Mouse (Mus musculus) urinary bladder, postnatal 14 days (tissue): ENCODE measurements around the gene Npy1r.

ENCODE experiments used
- DNase-seq: peaks from one replicate; pipeline ENCODE4 v3.0.0; 2021; ENCODE audit warnings: low spot score

The Npy1r gene

DNA sequence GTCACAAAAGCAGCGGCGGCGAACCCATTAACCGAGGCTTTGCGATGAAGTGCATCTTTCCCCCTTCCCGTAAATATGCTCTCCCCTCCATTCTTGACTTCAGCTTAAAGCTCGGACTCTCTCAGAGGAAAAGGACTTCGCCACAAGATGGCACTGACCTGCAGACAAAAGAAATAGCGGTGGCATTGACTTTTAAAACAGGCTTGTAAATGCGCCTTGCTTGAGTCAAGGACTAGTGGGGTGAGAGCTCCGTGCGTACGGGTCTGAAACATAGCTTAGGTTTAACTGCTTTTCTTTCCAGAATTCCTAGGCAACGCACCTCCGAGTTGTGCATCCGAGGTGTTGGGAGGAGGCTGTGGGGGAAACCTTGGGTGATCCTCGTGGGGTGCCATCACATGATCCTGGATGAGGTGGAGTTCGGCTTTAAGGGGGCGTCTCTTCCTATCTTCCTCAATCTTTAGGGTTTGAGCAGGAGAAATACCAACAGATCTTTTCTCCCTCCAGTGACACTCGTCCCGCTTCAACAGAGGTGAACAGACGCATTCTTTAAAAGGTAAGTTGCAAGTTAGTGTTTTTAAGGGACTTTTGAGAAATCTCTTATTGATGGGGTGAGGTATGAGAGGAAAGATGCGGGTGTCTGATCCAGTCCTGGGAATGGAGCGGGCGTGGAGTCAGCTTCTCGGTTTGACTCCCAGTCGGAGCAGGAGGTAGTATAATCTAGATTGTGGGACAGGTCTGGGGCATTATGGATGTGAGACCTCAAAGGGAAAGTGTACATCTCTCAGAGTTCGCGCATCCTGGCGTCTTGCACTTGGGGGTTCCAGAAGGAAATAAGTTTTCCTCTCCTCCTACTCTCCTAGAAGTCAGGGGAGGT is at the start of gene Npy1r:
Gene Npy1r, plus strand, starts transcription at position 223 of the 874 bp plus-strand sequence.
- peak; percentile 49 for DNase-seq

DNA sequence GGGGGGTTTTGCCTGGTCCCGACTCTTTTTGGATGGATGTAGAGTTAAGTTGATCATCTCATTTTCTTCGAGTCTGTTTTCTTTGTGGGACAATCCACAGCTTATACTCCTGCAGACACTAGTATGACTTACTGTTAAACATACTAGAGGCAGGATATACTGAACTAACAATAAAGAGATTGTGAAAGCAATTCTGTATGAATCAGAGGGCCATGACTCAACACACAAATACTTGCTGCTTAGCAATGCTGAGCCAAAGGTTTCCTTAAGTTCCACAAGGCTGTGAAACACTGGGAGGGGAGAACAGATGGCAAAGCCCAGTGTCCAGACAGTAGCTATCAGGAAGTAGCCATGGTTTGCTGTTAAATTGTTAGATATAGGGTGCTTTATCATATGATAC is 15.7 kb upstream of the Npy1r start:
- DNase-seq, result no peak

DNA sequence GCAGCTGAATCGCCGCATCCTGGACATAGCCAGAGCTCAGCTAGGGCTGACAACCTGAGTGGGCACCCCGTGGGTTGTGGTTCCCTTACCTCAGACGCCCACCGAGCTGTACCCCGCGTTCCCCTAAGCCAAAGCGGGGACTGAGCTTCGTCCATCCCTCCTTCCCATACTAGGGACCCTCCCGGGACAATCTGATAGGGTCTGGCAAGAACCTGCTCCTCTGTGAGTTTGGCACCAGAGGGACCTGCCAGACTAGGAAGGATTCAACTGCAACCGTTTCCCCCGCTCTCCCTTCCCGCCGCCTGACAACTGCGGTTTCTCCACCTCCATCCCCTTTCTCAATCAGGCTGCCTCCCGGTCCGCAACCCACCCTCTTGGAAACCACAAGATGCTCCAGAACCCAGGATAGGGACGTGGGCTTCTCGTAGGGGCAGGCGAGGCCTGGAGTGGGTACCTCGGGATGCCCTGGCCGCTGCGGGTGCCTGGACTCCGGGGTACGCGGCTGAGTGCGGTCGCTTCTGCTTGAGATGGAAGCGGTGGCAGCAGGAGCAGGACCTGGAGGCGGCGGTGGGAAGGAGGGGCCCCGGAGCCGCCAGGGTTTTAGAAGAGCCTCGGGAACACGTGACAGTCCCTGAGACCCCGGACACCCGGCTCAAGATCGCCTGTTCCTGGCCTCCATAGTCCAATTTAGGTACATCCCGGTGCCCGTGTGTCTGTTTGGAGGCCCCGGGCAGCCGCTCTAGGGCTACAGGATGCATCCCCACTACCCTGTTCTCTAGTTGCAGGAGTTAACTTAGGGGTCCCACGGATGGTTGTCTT is 9.3 kb upstream of the Npy1r start, which contains the start of gene Npy5r:
Gene Npy5r, minus strand, starts transcription at position 618 of the 819 bp plus-strand sequence.
- DNase-seq, result no peak

GRCm38 (mm10) chr8:66688395-66688794 is 8.6 kb upstream of the Npy1r start:
- DNase-seq, result no peak

GRCm38 (mm10) chr8:66688799-66689198 is 8.2 kb upstream of the Npy1r start:
- DNase-seq, result no peak

DNA sequence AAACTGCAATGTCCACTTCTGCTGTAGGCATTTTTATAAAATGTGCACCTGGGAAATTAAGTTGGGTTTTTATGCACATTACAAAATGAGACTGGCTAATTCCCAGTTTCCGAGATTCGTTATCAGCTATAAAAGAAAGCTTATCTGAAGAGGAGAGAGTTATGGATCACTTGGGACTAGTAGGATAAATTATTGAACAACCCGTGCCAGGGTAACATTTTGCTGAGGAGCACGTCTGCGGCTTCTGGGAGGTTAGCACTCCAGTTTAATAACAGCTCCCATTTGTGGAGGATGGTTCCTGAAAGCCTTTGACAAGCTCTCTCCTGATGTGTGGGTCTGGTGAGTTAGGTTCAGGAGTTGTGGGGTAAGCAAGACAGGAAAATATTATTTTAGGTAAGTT is 6.6 kb upstream of the Npy1r start:
- no peak for DNase-seq

GRCm38 (mm10) chr8:66698011-66698410 is 1.0 kb downstream of the Npy1r start:
- no peak for DNase-seq

- DNase-seq, result no peak
These were observed 1.8 kb downstream of the Npy1r start for GRCm38 (mm10) chr8:66698782-66699181.

DNA sequence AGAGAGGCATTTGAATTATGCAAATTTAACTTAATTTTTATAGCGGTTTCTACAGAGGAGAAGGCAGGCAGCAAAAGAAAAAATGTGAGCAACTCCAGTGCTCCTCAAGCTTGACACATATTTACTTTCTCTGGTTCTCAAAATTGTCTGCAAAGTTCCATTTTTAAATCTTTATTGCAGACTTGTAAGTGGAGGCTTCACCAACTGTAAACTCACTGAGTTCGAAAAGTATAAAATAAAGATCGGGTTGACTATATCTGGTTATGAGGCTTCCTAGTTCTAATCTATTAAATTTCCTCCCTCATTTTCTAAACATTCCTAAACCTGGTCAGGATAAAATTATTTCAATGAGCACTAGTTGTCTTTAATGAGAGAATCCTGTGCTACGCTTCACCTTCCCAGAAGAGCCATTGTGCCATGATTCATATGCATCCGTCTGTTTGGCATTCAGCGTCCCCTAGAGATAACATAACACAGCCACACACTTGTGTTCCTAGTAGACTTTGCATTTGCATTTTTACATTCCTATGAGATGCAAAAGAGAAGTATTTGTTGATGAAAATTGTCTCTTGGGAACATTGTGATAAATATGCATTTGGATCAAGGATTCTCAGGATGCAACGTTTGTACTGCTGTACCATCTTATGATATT is 17.5 kb downstream of the Npy1r start:
- no peak for DNase-seq

DNA sequence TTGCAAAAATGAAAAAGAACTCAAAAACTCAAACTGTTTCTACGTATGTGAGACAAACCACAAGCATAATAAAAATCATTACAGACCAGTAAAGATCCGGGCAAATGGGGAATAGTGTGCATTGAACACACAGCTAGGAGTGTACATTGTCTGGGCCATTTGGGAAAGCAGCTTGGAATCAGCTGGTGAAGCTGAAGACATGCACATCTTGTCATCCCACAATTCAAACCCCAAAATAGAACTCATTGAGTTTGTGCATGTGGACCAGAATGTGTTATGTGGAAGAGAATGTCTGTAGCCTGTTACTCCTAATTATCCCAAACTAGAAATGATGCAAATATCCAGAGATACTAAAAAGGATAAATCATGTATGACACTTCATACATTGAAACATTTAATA is 25.8 kb downstream of the Npy1r start:
- no peak for DNase-seq

DNA sequence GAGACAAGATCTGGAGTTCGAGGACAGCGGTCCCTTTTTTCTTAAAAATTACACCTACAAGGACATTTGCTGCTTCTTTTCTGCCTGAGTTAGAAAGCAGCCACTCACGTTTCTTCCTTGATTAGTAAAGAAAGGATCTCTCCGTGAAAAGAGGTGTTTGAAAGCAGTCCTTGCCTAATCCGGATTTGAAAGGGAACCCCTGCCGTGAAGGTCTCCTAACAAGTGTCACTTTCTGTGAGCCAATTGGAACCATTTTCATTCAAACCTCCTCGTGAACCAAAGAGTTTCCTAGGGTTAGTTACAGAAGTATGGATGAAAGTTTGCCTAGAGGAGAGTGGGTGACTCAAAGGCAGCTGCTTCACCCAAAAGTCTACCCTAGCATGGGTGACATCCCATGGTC is 32.5 kb downstream of the Npy1r start:
- DNase-seq, result no peak

DNA sequence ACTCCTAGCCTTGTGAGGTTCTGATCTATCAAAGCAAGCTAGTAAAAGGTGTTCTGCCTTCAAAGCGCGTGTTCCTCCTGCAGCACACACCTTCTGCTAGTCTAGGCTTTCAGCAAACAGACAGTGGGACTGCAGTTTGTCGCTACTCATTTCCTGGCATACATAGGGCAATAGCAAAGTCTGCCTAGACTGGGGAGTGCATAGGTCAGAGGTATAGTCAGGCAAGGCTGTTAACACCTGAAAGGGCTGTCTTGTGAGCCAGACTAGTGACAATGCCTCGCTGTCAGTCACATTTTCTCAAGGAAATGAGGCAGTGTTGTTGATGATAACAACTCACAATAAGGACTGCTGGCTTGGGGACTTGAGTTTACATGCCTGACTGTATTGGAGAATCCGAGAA is 35.0 kb downstream of the Npy1r start:
- no peak for DNase-seq

GRCm38 (mm10) chr8:66742359-66742758 is 45.4 kb downstream of the Npy1r start:
- no peak for DNase-seq

- no peak for DNase-seq
These were observed 48.6 kb downstream of the Npy1r start for GRCm38 (mm10) chr8:66745612-66746011.

DNA sequence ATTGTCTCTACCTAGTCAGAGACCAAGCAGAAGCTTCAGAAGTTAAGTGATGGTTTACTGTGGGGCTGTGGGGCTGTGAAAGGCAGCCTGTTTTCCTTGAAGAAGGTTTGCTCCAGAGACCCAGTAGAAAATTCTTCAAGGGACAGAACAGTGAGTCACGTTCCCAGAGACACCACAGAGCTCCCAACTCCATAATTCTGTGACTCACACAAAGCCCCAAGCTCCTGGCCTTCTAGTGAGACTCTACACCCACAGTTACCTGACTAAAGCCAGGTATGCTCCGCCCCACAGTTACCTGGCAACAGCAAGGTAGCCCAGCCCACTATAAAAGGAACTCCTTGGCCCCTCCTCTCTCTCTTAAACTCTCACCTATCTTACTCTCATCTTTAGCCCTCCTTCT is 54.6 kb downstream of the Npy1r start:
- DNase-seq, result no peak

GRCm38 (mm10) chr8:66756161-66756560 is 59.2 kb downstream of the Npy1r start:
- no peak for DNase-seq
